Mouse (Mus musculus) CD4-positive naive resting alpha-beta T cell, adult 76 days (primary cell): ENCODE data around the gene Tcea2. TPM values are rescaled to one million over a fixed set of nuclear protein-coding genes. Genes with fewer than 3 reads are reported as not detected.

Experiments used
- total RNA-seq: library from RNA; stranded (reverse); gene quantifications from one replicate; pipeline ENCODE4 v1.2.4, GENCODE M21; 2023

Gene Tcea2
- total RNA-seq = 20.5 TPM

GRCm38 (mm10) chr2:181679951-181680715 is at the start of gene Tcea2:
Tcea2 (plus strand) TSS chr2:181680310.

DNA sequence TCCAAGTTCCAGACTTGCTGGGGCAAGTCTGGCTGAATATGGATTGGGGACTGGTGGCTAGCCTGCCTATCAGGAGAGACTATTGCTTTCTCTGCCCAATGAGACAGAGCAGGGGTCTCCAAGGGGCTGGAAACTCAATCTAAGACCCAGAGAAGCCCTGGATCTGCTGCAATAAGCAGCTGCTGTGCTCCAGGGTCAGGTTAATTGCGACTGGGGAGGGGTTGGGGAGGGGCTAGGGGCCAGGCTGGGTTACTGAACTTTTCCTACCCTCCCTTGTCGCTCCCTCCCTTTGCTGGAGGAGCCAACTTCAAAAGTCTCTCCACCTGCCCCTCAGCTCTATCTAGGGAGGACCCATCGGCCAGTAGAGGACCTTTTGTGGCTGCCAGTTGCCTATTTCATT is 23.4 kb upstream of the Tcea2 start, which contains the start of gene Gm29797:
TSS of gene Gm29797 (plus strand) at position 301 of the 400 bp plus-strand sequence.

GRCm38 (mm10) chr2:181671326-181671725 is 8.8 kb upstream of the Tcea2 start, which contains the start of gene Sox18:
Sox18 (minus strand) TSS chr2:181671640.

GRCm38 (mm10) chr2:181693339-181694280 is 13.5 kb downstream of the Tcea2 start, which contains the start of gene Rgs19:
Rgs19 (minus strand) TSS chr2:181693977.

DNA sequence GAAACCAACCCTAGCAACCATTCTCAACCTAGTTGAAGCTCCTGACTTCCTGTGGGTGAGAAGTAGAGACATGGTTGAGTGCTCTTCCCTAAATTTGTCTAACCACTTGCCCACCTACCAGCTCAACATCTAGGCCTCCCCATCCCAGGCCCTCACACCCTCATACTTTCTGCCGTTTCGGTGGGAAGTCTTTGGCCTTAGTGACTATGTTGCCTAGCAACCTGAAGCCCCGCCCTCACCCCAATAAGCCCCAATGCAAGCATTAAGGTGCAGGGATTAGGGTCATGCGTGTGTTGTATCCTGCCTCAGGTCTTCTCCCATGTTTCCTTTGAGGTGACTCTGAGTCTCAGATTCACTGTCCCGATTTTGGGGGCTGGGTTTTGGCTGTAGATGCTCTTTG is 18.1 kb downstream of the Tcea2 start, which contains the start of gene Lkaaear1:
TSS of gene Lkaaear1 (minus strand) at position 202 of the 400 bp plus-strand sequence.

GRCm38 (mm10) chr2:181714903-181715326 is 34.8 kb downstream of the Tcea2 start, which contains the start of gene Oprl1:
Oprl1 (plus strand) TSS chr2:181715016.

Other genes starting within 250 kb of the Tcea2 start
- gene Zbtb46, start 220.9 kb upstream of the Tcea2 start, total RNA-seq = 0.76 TPM
- gene Abhd16b, start 187.1 kb upstream of the Tcea2 start, total RNA-seq = not detected
- gene Tpd52l2, start 183.2 kb upstream of the Tcea2 start, total RNA-seq = 94.1 TPM
- gene Dnajc5, start 159.8 kb upstream of the Tcea2 start, total RNA-seq = 123 TPM
- 108 TPM for gene Uckl1, start 95.4 kb upstream of the Tcea2 start, total RNA-seq
- 60.9 TPM for gene Prpf6, start 88.4 kb upstream of the Tcea2 start, total RNA-seq
- gene Zfp512b, start 87.5 kb upstream of the Tcea2 start, total RNA-seq = 62.2 TPM
- 10.6 TPM for gene Samd10, start 81.1 kb upstream of the Tcea2 start, total RNA-seq
- gene Gm29797, start 23.3 kb upstream of the Tcea2 start, total RNA-seq = not detected
- gene Sox18, start 8.7 kb upstream of the Tcea2 start, total RNA-seq = not detected
- 90.7 TPM for gene Rgs19, start 13.7 kb downstream of the Tcea2 start, total RNA-seq
- gene Lkaaear1, start 18.1 kb downstream of the Tcea2 start, total RNA-seq = not detected
- 0.62 TPM for gene Oprl1, start 34.7 kb downstream of the Tcea2 start, total RNA-seq
- not detected for gene Myt1, start 83.0 kb downstream of the Tcea2 start, total RNA-seq
- gene Pcmtd2, start 157.5 kb downstream of the Tcea2 start, total RNA-seq = 48.2 TPM
- 12.3 TPM for gene Polr3k, start 184.0 kb downstream of the Tcea2 start, total RNA-seq